Mouse (Mus musculus): ENCODE data around the gene Urah. TPM values are rescaled to one million over a fixed set of nuclear protein-coding genes. Genes with fewer than 3 reads are reported as not detected.

Urah gene
- not detected in 2 replicates for polyA plus RNA-seq (2012; ENCODE audit: low replicate concordance)

DNA sequence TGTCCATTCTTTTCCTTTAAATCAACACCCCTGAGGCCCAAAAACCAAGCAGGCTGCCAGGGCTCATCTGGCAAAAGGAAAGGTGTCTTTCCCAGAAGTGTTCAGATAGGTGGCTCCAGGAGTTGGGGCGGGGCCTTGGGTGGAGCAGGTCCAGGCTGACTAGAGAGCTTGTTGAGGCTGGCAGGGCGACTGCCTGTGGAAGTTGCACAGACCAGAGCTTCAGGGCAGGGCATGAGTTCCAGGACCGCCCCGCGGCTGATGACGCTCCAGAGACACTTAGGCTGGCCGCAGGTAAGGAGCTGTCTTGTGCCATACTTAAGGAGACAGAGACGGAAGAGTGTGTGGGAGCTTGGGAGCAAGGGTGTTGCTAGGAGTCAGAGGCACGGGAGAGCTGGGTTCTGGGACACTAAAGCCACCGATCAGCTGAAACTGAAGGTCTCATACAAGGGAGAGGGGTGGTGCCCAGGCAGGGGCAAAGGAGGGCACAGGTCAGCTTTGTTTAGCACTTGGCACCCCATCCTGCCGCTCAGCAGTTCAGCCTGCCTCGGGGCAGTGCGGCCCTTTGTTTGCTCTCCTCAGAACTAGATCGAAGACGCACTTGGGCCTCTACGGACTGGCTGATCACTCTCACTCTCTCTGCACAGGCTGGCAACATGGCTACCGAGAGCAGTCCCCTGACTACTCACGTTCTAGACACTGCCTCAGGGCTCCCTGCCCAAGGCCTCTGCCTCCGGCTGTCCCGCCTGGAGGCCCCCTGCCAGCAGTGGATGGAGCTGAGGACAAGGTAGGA is at the start of gene Urah:
TSS of gene Urah (plus strand) at position 51 of the 790 bp plus-strand sequence.

DNA sequence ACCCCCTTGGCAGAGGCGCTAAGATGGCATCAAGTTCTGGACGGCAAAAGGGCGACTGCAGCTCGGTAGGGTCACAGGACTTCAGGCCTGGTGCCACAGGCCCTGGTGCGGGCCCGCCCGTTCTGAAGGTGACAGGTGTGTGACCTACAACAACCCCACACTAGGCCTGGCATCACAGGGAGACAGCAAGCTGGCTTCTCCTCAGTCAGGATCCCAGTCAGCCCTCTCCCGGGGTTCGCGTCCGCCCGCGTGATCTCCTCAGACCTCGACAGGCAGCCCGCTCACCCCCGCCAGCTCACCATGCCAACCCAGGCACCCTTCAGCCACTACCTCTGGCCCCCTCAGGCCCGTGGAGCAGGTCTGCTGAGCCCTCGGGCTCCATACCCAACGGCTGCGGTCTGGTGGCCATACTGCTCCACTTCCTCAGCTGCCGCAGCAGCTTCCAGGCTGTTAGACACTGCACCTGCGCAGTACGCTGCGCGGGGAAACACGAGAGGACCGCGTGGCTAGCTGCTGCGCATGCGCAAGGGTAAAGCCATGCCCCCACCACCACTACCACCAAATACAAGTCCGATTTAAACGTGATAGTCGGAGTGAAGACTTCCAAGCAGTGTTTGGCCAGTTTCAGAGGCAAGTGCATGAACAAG is 47.3 kb upstream of the Urah start, which contains the start of gene Syce1:
TSS of gene Syce1 (minus strand) at position 447 of the 647 bp plus-strand sequence.

DNA sequence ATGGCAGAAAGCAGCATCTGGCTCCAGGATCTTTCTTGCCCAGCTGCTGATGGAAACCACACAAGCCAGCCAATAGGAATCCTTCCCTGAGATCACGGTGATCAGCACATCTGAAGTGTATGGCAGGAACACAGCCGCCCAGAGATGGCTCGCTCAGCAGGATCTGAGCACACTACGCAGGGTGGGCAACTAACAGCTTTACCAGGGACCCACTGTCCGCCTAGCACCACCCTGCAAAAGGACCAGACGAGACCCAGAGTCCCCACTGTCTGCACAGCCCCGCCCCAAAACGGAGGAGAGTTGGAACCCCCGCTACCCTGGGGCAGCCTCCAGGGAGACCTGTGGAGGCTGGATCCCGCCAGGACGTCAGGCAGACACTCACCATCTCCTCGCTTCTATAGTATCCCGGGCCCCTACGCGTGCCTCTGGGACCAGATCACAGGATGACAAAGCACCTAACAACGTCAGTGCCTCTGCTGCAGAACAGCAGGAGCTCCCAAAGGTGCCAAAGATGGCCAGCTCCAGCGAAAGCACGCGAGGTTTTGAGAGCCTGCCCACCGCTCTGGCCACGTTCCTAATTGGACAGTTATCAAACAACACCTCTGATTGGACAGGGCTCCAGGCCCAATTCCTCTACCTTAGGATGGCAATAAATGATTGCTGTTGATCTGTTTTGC is 13.0 kb upstream of the Urah start, which contains the start of gene Zfp941:
TSS of gene Zfp941 (minus strand) at position 526 of the 677 bp plus-strand sequence.

DNA sequence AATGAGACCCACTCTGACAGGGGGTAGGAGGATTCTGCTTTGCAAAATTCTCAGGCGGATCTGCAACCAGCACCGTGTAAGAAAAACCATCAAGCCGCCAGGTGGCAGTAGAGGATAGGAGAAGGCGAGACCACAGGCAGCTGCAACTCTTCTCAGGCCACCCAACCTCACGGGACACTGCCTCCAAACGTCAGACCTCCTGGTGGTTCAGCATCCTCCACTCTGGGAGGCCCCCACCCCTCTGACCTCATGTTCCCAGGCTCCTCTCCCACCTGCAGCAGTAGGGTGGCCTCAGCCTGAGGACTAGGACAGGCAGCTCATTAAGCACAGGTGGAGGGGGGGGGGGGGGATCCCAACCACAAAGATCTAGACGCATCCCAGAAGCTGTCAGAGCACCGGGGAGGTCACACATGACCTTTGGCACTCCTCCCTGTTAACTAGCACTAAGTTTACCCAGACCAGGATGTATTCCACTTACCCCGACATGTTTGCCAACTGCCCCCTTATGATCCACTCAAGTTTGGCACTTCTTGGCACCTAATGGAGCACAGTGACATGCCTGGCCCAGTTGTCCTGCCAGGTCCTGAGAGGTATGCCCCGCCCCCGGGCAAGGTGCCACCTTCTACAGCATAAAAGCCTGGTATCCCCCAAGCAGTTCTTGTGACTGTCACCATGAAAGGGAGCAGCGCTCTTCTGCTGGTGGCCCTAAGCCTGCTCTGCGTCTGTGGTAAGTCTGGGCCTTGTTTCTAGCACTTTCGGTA is 10.3 kb downstream of the Urah start, which contains the start of gene Scgb1c1:
TSS of gene Scgb1c1 (plus strand) at position 643 of the 761 bp plus-strand sequence.

DNA sequence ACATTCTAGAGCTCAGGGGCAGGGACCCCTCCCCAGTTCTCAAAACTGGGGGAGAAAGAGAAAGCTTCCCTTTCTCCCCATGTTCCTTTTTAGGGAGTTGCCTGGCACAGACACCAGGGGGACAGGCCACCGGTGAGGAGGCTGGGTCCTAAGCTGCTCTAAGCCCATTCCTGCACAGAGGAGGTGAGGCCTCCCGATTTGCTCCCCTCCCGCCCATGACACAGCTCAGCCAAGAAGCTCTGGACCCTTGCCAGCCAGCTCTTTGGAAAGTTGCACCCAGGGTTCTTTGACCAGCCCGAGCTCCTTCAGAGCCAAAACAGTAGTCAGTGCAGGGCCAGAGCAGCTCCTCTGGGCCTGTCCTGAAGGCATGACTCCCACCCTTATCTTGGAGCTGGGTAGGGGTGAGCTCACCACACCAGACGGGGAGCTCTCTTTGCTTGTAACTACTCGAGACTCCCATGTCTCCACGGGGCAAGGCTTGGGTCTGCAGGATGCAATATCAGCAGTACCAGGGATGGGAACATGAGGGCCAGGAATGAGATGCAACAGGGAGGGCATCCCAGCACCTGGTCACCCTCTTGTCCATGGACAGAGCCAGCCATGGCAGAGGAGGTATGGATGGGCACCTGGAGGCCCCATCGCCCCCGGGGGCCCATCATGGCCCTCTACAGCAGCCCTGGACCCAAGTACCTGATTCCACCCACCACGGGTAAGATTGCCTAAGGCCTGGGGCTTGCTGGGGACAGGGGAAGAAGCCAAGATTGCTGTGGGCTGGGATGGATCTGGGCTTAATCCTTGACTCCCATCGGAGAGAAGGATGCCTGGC is 13.2 kb downstream of the Urah start, which contains the start of gene Odf3:
TSS of gene Odf3 (plus strand) at position 51 of the 826 bp plus-strand sequence.

DNA sequence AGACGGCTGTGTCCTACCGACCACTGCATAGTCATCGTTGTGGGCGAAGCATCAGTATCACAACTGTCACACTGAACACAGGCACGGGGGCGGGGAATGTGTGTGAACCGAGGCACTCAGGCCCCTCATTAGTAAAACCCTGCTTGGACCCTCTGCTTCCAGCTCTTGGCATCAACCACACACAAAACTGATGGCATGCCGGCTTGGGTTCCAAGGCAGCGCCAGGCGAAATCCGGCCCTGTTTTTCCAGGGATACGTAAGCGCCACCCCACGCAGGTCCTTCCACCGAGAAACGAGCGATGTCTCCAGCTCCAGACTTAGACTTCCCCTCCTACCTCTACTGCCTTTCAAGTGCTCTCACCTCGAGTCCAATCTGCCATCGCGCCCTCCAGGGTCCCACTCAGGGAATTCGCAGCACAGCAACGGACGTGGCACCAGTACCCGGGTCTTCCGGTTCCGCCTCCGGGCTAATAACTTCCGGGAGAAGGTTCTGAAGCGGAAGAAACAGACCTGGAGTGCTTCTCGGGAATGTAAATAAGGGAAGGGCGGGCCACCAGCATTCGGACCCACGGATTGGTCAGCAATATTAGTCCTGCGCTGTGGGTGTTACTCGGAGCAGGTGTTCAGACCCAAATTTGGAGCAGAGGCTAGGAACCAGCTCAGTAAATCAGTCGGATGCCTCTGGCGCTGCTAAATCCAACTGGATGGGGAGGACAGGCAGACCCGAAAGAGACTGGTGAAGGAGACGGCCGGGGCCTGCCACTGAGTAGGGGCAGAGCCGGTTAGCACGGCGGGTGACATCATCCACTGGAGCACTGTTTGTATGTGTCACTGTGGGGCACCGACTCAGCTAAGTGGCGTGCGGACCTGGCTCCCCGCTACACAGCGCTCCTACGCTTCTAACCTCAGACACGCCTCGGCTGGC is 21.3 kb downstream of the Urah start, which contains the start of gene Gm45785:
TSS of gene Gm45785 (minus strand) at position 472 of the 925 bp plus-strand sequence.

DNA sequence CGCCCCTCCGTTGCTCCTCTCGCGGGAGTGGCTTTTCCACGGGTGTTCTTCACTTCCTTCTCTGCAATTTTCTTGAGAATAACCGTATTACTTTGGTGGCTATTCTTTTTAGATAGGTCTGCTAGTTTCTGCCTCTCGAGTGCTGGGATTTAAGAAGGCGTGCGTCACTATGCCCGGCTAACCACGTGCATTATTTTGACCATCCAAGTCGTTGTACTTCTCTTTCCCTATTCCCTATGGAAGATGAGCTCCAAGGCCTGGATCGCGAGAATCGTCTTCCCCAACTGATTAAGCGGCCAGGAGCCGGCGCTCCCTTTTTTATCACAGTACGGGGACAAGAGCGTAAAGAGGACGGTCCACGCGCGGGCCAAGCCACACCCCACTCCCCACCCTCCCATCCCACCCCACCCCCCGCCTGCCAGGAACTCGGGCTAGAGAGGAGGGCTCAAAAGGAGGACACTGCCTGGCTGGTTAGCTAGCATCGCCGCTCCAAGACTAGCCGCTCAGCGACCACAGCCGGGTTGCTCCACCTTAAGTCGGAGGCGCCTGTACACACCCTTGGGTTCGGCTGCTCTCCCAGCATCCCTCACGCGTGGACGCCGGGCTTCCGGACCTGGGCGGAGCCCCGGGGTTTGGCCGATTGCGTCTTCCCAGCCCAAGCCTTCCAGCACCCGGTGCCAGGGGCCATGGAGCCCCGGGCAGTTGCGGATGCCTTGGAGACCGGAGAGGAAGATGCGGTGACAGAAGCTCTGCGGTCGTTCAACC is 22.1 kb downstream of the Urah start, which contains the start of gene Ric8a:
TSS of gene Ric8a (plus strand) at position 173 of the 765 bp plus-strand sequence.

DNA sequence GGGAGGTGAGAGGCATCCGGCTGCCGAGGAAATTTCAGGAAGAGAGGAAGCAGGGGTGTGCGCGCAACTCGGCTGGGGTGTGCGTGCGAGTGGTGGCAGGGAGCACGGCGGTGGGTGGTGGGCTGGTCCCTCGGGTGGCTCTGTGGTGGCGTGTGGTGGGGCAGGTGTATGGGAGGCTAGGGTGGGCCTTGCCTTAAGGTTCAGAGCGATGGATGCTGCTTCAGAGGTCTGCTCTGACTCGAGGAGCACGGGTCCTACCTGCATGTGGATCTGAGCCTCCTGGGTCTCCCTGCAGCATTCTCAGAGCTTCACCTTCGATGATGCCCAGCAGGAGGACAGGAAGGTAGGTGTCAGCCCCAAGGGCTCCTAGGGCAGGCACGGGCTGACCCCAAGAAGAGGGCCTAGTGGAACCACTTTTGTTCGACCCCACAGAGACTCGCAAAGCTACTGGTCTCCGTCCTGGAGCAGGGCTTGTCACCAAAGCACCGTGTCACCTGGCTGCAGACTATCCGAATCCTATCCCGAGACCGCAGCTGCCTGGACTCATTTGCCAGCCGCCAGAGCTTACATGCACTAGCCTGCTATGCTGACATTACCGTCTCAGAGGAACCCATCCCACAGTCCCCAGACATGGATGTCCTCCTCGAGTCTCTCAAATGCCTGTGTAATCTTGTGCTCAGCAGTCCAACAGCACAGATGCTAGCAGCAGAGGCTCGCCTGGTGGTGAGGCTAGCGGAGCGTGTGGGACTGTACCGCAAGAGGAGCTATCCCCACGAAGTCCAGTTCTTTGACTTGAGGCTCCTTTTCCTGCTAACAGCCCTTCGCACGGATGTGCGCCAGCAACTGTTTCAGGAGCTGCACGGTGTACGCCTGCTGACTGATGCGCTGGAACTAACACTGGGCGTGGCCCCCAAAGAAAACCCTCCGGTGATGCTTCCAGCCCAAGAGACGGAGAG is 23.0 kb downstream of the Urah start, which contains the start of gene Bet1l:
TSS of gene Bet1l (minus strand) at position 28 of the 956 bp plus-strand sequence.

DNA sequence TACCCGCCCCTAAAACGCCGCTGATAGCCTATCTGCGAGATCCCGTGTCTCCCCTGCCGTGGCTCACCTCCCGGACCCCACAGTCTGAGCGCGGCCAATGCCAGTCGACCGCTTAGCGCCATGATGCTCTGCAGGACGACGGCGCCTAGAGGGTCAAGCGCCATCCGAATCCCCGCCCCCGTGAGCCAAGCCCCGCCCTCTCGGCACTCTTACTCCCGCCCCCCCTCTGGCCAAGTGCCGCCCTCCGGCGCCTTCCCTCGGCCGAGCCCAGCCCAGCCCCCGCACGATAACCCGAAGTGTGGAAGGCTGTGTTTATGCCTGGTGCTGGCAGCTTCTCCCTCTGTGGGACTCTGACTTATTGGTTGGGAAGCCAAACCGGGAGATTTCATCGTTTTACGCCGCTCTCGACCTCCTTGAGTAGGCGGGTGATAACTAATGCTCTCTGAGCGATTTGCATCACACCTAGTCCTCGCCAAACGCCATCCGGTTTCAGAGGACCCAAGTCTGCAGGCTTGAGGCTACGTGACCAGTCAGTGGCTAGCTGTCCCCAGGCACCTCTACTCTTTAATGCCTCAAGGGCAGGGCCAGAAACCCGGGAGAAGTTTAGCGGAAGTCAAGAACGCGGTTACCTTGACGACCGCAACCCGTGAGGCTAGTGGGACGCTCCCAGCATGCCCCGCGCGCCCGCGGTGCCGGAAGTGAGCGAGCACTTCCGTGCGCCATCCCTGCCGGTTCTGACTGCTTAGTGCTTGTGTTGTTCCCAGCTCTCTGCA is 47.1 kb downstream of the Urah start, which contains the start of the genes Psmd13 and Sirt3:
TSS of gene Psmd13 (plus strand) at position 273 of the 773 bp plus-strand sequence.
TSS of gene Sirt3 (minus strand) at position 614 of the 773 bp plus-strand sequence.

Other genes with a start within 250 kb of the Urah start
- not detected in 2 replicates for gene Olfr46, start 233.7 kb upstream of the Urah start, polyA plus RNA-seq (2012; ENCODE audit: low replicate concordance)
- gene Olfr61, start 206.0 kb upstream of the Urah start, polyA plus RNA-seq (2012; ENCODE audit: low replicate concordance): not detected in 2 replicates
- gene Olfr53, start 188.6 kb upstream of the Urah start, polyA plus RNA-seq (2012; ENCODE audit: low replicate concordance): not detected in 2 replicates
- 0.01 TPM in 1 of 2 replicates, not detected in the other for gene Olfr539, start 175.1 kb upstream of the Urah start, polyA plus RNA-seq (2012; ENCODE audit: low replicate concordance)
- gene Olfr45, start 153.1 kb upstream of the Urah start, polyA plus RNA-seq (2012; ENCODE audit: low replicate concordance): not detected in 2 replicates
- not detected in 2 replicates for gene Olfr541, start 137.8 kb upstream of the Urah start, polyA plus RNA-seq (2012; ENCODE audit: low replicate concordance)
- not detected in 2 replicates for gene Cyp2e1, start 71.3 kb upstream of the Urah start, polyA plus RNA-seq (2012; ENCODE audit: low replicate concordance)
- gene Syce1, start 47.2 kb upstream of the Urah start, polyA plus RNA-seq (2012; ENCODE audit: low replicate concordance): 0.18 TPM in 1 of 2 replicates, not detected in the other
- gene Zfp941, start 12.8 kb upstream of the Urah start, polyA plus RNA-seq (2012; ENCODE audit: low replicate concordance): not detected in 2 replicates
- not detected in 2 replicates for gene Scgb1c1, start 10.5 kb downstream of the Urah start, polyA plus RNA-seq (2012; ENCODE audit: low replicate concordance)
- gene Odf3, start 12.8 kb downstream of the Urah start, polyA plus RNA-seq (2012; ENCODE audit: low replicate concordance): not detected in 2 replicates
- gene Gm45785, start 21.3 kb downstream of the Urah start, polyA plus RNA-seq (2012; ENCODE audit: low replicate concordance): not detected in 2 replicates
- gene Ric8a, start 21.9 kb downstream of the Urah start, polyA plus RNA-seq (2012; ENCODE audit: low replicate concordance): 84.4 and 159 TPM in 2 replicates
- 5.3 and 13.3 TPM in 2 replicates for gene Bet1l, start 22.6 kb downstream of the Urah start, polyA plus RNA-seq (2012; ENCODE audit: low replicate concordance)
- gene Psmd13, start 47.0 kb downstream of the Urah start, polyA plus RNA-seq (2012; ENCODE audit: low replicate concordance): 14.0 and 45.3 TPM in 2 replicates
- gene Sirt3, start 47.3 kb downstream of the Urah start, polyA plus RNA-seq (2012; ENCODE audit: low replicate concordance): 25.2 and 43.6 TPM in 2 replicates
- gene Cox8b, start 65.4 kb downstream of the Urah start, polyA plus RNA-seq (2012; ENCODE audit: low replicate concordance): not detected in 2 replicates
- 0.27 TPM in 1 of 2 replicates, not detected in the other for gene Nlrp6, start 85.9 kb downstream of the Urah start, polyA plus RNA-seq (2012; ENCODE audit: low replicate concordance)
- gene Pgghg, start 106.4 kb downstream of the Urah start, polyA plus RNA-seq (2012; ENCODE audit: low replicate concordance): 14.9 and 15.1 TPM in 2 replicates
- not detected in 2 replicates for gene Ifitm5, start 115.3 kb downstream of the Urah start, polyA plus RNA-seq (2012; ENCODE audit: low replicate concordance)
- gene Gm45717, start 120.9 kb downstream of the Urah start, polyA plus RNA-seq (2012; ENCODE audit: low replicate concordance): not detected in 2 replicates
- 17.6 and 125 TPM in 2 replicates for gene Ifitm2, start 121.0 kb downstream of the Urah start, polyA plus RNA-seq (2012; ENCODE audit: low replicate concordance)
- gene Ifitm1, start 132.2 kb downstream of the Urah start, polyA plus RNA-seq (2012; ENCODE audit: low replicate concordance): 8.5 TPM in 2 replicates
- gene Ifitm3, start 175.8 kb downstream of the Urah start, polyA plus RNA-seq (2012; ENCODE audit: low replicate concordance): 25.7 and 51.0 TPM in 2 replicates
- gene Ifitm6, start 182.9 kb downstream of the Urah start, polyA plus RNA-seq (2012; ENCODE audit: low replicate concordance): 4.0 and 4.9 TPM in 2 replicates
- gene Gm17387, start 194.1 kb downstream of the Urah start, polyA plus RNA-seq (2012; ENCODE audit: low replicate concordance): not detected in 2 replicates
- 3.7 and 11.5 TPM in 2 replicates for gene B4galnt4, start 226.1 kb downstream of the Urah start, polyA plus RNA-seq (2012; ENCODE audit: low replicate concordance)
- gene Pkp3, start 243.2 kb downstream of the Urah start, polyA plus RNA-seq (2012; ENCODE audit: low replicate concordance): 30.0 and 50.9 TPM in 2 replicates